Mouse (Mus musculus): Measurements from ENCODE around the gene Sntg2.

The Sntg2 gene

GRCm38 (mm10) chr12:30372933-30373501 is at the start of gene Sntg2:
TSS of gene Sntg2 (minus strand) at chr12:30373375.
- in situ Hi-C loops (cut with MboI, MseI) = no loop called here

DNA sequence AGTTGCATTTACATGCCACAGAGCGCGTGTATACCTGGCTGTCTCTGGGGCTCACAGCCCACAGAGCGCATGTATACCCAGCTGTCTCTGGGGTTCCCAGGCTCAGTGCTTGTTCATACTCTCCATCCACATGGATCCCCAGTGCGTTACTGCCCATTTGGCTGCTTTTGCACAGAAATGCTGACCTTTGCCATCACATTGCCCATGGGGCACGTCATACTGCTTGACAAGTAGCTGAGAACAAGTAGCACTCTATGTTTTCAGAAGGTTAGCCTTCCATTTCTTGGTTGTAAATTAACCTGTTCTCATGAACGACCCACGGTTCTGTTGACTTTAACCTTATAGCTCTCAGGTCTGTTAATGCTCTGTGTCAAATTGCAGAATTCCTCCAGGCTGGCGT is 43.4 kb upstream of the Sntg2 start:
- in situ Hi-C loops (cut with MboI, MseI) = no loop called here

- in situ Hi-C loops (cut with MboI, MseI) = no loop called here
Observed at GRCm38 (mm10) chr12:30415981-30416380, 42.8 kb upstream of the Sntg2 start.

- in situ Hi-C loops (cut with MboI, MseI) = no loop called here
Observed at GRCm38 (mm10) chr12:30402651-30403050, 29.5 kb upstream of the Sntg2 start.

DNA sequence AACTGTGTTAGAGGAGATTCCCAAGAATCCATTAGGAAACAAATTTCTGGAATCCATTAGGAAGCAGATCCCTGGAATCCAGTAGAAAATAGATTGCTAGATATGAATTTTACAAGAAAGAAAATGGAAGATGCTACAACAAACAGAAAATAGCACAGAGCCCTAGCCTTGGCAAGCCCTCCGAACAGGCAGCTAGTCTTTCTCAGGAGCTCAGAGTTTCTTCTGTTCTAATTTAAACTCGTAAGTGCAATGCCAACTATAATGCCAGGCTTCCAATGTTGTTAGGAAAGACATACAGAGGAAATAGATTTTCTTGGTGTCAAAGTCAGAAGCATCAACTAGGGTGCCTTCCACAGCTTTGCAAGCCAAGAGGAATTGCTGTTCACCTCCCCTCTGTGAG is 27.4 kb upstream of the Sntg2 start:
- in situ Hi-C loops (cut with MboI, MseI) = no loop called here

- in situ Hi-C loops (cut with MboI, MseI) = no loop called here
Observed at GRCm38 (mm10) chr12:30400114-30400513, 26.9 kb upstream of the Sntg2 start.

DNA sequence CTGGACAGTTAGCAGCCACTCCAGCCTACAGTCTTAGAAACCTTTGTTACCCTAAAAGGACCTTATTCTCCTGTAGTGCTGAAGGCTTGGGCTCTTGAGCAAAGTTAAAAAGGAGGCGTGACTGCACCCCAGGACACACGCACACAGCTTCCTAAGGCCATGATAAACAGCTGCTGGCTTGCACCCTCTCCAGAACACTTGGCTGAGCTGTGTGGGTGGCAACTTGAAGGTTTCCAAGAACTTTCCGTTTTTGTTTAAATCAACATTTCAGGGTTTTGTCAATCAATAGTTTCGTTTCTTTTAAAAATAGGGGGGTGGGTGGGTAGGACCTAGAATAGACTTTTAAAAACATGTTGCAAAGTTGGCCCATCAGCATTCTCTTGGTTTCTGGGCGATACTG is 882 bp downstream of the Sntg2 start:
- in situ Hi-C loops (cut with MboI, MseI) = no loop called here

DNA sequence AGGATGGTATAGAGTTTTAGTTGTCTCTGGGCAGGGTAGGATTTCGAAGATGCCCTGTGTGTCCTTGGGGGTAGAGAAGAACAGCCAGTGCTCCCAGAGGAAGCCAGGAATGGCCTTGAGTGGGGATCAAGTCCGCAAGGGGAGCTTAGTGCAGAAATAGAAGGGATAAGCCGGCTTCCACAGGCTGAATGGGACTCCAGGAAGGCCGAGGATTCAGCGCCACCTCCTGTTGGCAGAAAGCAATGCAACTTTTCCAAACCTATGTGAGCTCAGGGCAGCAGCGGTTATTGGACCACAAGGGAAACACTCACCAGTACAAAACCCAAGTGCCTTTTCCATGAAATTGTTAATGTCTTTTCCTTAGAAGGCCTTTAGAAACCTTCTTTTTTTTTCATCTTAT is 3.4 kb downstream of the Sntg2 start:
- in situ Hi-C loops (cut with MboI, MseI) = no loop called here

- in situ Hi-C loops (cut with MboI, MseI) = no loop called here
Observed at GRCm38 (mm10) chr12:30369141-30369540, 4.0 kb downstream of the Sntg2 start.

GRCm38 (mm10) chr12:30362306-30362705 is 10.9 kb downstream of the Sntg2 start:
- in situ Hi-C loops (cut with MboI, MseI) = no loop called here

GRCm38 (mm10) chr12:30357666-30358065 is 15.5 kb downstream of the Sntg2 start:
- in situ Hi-C loops (cut with MboI, MseI) = no loop called here

- in situ Hi-C loops (cut with MboI, MseI) = no loop called here
Observed at GRCm38 (mm10) chr12:30352393-30352792, 20.8 kb downstream of the Sntg2 start.

DNA sequence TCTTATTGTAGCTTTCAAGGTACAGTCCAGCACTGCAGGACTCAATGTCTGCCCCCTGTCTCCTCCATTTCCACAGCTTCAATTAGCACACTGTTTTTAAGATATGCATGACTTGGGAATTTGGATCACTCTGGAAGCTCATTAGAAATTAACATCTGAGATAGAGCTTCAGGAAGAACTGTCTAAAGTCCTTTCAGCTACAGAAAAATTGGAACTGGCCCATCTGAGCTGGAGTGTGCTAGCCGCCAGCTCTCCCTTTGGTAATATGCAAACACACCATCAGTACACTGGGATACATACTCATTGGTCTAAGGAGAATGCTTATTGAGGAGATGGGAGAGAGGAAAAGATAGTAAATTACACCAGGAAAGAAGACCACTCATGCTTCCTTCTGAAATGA is 25.1 kb downstream of the Sntg2 start:
- in situ Hi-C loops (cut with MboI, MseI) = no loop called here

- in situ Hi-C loops (cut with MboI, MseI) = no loop called here
Observed at GRCm38 (mm10) chr12:30347284-30347683, 25.9 kb downstream of the Sntg2 start.

- in situ Hi-C loops (cut with MboI, MseI) = no loop called here
Observed at GRCm38 (mm10) chr12:30344806-30345205, 28.4 kb downstream of the Sntg2 start.

DNA sequence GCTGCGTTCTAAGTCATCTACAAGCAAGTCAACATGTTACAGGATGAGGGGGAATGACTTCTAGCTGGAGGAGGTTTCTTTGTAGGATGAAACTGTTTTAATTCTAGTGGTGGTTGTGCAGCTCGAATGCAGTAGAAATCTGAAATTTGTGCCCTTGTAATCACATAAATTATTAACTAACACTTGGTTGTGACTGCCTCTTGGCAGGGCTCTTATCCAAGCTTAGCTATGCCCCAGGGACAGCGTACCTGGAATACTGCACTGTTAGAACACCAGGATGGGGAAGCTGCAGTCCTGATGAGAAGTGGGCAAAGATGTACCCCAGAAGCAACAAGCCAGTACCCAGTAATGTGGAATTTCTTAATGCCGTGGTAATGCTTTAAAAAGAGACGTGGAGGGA is 36.9 kb downstream of the Sntg2 start:
- in situ Hi-C loops (cut with MboI, MseI) = no loop called here

- in situ Hi-C loops (cut with MboI, MseI) = no loop called here
Observed at GRCm38 (mm10) chr12:30334502-30334901, 38.7 kb downstream of the Sntg2 start.

DNA sequence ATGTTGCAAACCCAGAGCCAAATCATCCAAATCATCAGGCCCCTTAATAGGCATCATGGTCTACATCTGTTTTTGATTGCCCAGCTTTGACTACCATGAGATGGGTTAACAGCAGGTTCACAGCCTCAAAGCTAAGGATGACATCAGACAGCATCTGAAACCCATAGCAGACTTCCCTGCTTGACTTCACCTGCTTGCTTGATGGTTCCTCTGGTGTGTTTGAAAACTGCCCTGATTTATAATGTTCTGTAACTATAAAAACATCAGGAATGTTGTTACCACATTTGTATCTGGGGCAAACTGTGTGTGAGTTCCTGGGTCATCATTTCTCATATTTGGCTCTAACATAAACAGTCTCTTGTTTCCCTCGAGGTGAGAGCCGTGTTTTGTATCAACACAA is 55.2 kb downstream of the Sntg2 start:
- in situ Hi-C loops (cut with MboI, MseI) = no loop called here

DNA sequence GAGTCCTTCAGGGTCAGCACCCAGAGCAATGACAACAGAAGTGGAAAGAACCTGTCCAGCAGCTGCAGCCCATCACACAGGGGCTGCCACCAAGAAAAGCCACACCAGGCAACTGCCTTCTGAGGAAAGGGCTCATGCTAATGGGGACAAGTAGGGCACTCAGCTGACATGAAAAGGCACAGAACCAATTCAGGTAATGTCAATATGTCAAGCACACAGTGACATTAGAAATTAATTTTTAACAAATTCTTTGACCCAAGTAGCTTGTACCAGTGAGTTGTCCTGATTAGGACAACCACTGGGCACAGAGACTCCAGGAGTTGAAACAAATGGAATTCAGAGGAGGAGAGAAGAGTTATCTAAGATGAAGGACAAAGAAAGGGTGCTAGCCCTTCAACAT is 60.2 kb downstream of the Sntg2 start:
- in situ Hi-C loops (cut with MboI, MseI) = no loop called here

DNA sequence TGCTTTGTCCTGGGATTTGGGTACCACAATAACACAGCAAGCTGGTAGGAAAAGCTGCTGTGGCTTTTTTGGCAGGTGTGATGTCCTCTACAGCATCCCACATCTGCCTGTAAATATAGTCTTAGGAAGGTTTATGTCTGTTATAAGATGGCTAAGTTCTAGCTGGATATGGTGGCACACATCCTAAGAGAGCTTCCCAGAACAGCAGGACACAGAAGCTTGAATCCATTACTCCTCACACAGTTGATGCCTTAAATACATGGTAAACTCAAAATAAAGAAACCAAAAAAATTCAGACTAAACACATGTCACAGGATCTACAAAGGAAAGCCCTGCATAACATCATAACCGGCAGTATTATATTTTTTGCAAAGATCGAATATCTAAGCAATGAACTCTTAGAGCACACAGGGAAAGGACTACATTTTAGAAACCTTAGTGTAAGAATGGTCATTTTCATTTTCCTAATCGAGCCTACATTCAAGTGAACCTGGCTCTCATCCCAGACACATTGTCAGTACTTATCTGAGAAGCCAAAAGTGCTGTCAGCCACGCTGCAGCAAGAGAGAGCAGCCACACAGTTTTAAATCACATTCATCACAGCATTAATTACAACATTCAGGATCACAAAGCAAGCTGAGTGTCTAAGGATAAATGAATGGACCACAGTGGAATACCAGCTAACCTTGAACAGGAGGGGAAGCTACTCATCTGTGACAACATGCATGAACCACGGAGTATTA is 64.8 kb downstream of the Sntg2 start:
- in situ Hi-C loops (cut with MboI, MseI) = no loop called here

DNA sequence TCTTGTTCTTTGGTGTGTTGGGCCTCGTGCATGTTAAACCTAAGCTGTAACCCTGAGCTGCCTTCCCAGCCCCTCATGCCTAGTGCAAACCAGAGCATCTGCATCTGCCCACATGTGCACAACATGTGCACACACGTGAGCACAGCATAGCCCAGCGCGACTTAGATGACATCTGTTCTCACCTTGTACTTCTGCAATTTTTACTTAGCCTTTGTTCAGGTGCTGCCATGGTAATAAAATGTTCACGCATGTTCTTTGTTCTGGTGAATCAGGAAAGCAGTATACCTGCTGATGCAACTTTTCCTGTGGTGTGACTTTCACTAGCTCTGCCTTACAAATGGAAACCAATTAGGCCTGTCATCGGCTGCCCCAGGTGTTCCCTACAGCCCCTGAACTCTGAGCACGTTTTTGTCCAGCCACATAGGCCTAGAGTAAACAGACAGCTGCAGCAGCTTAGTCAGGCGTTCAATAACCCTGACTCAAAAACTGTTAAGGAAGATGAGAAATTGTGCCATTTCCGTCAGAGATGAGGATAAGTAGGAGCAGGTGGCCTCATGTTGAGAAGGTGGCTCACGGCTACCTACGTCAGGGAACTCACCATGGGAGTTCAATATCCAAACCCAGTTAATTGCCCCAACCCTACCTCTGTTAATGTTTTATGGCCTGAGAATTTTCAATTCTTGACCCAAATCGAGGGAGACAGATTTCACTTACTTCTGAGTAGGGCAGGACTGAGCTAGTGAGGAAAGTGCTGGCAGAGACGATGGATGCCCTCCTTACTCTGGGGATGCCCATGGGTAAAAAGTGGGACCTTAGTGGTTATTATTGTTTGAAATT is 80.2 kb downstream of the Sntg2 start:
- in situ Hi-C loops (cut with MboI, MseI) = no loop called here

GRCm38 (mm10) chr12:30286888-30287573 is 86.1 kb downstream of the Sntg2 start:
- in situ Hi-C loops (cut with MboI, MseI) = no loop called here

Measured in T-helper 17 cell (primary cell).